Mouse (Mus musculus) intestine, embryonic 16.5 days (tissue): ENCODE data around the gene Tmem185b. TPM values are rescaled to one million over a fixed set of nuclear protein-coding genes. Genes with fewer than 3 reads are reported as not detected.
A peak's percentile ranks its signal among the peaks of the same experiment; 100 is the strongest.

Experiments
- ATAC-seq: fragments of 200-750 bp; cut with Nextera tagmentation; 2 replicates; pipeline ENCODE4 v1.8.0; 2017; ENCODE audit warnings: moderate TSS enrichment, moderate library complexity
- H3K27ac ChIP-seq: fragments of 300-500 bp; sonication (generic); 2 replicates; pipeline ENCODE4 v1.5.1; 2014; ENCODE audit warnings: mild to moderate bottlenecking, low read length
- H3K27me3 ChIP-seq: fragments of 300-500 bp; sonication (generic); replicated peaks from 2 replicates; pipeline ENCODE4 v1.6.1; 2014; ENCODE audit warnings: low read length, control low read depth, mixed read lengths; ENCODE audit not compliant: control insufficient read depth, insufficient read depth
- H3K36me3 ChIP-seq: fragments of 300-500 bp; sonication (generic); 2 replicates; pipeline ENCODE4 v1.6.1; 2014; ENCODE audit warnings: low read length, control low read depth; ENCODE audit not compliant: control insufficient read depth, insufficient read depth
- H3K4me1 ChIP-seq: fragments of 300-500 bp; sonication (generic); 2 replicates; pipeline ENCODE4 v1.6.1; 2014; ENCODE audit warnings: low read length, control low read depth, mixed read lengths; ENCODE audit not compliant: control insufficient read depth, insufficient read depth
- H3K4me2 ChIP-seq: fragments of 300-500 bp; sonication (generic); 2 replicates; pipeline ENCODE4 v1.6.1; 2014; ENCODE audit warnings: low read depth, low read length, control low read depth
- H3K4me3 ChIP-seq: fragments of 300-500 bp; sonication (generic); 2 replicates; pipeline ENCODE4 v1.5.1; 2014; ENCODE audit warnings: mild to moderate bottlenecking, low read length
- H3K9ac ChIP-seq: fragments of 300-500 bp; sonication (generic); 2 replicates; pipeline ENCODE4 v1.6.1; 2014; ENCODE audit warnings: low read depth, low read length
- H3K9me3 ChIP-seq: fragments of 300-500 bp; sonication (generic); 2 replicates; pipeline ENCODE4 v1.6.1; 2016; ENCODE audit warnings: low read length, control low read depth; ENCODE audit not compliant: control insufficient read depth
- WGBS: fragments of 180-500 bp; shearing (Covaris S2); extraction: QIAGEN DNeasy Blood & Tissue Kit; methylation state at CpG from one replicate; pipeline ENCODE4 v1.1.7; 2014; 5-methylcytosine and 5-hydroxymethylcytosine counted together
- polyA plus RNA-seq: library from polyadenylated mRNA; unstranded; fragments of >200 nt; fragmentation: Nextera tagmentation; extraction: Ambion mirVana; gene quantifications from 2 replicates; pipeline ENCODE4 v1.2.1, GENCODE M21; 2015

Tmem185b gene
- polyA plus RNA-seq, 1 experiment from 2014 or later, result 27.2 TPM

GRCm38 (mm10) chr1:119487917-119488590 is 37.9 kb upstream of the Tmem185b start:
- WGBS, result 52% methylated on average over 10 of the region's 10 CpGs
- H3K4me3 ChIP-seq, result no peak overlapping the region
- no peak for ATAC-seq

GRCm38 (mm10) chr1:119490765-119491164 is 35.2 kb upstream of the Tmem185b start:
- H3K9me3 ChIP-seq, result no peaks in the 10 kb centered on the region
- H3K4me1 ChIP-seq, result peaks cover 37% of the 10 kb centered on the region
- H3K9ac ChIP-seq, result no peak overlapping the region
- WGBS, result 79% methylated on average over 7 of the region's 7 CpGs
- no peaks in the 10 kb centered on the region for H3K27me3 ChIP-seq
- no peak overlapping the region for H3K4me3 ChIP-seq
- no peak for ATAC-seq
- no peak overlapping the region for H3K27ac ChIP-seq
- no peaks in the 10 kb centered on the region for H3K36me3 ChIP-seq
- H3K4me2 ChIP-seq, result no peak overlapping the region

More at GRCm38 (mm10) chr1:119487917-119488590, 37.9 kb upstream of the Tmem185b start:
- H3K4me2 ChIP-seq, result no peak overlapping the region
- H3K4me1 ChIP-seq, result peaks cover 36% of the 10 kb centered on the region
- no peaks in the 10 kb centered on the region for H3K27me3 ChIP-seq
- no peaks in the 10 kb centered on the region for H3K9me3 ChIP-seq
- H3K9ac ChIP-seq, result no peak overlapping the region
- no peak overlapping the region for H3K27ac ChIP-seq
- H3K36me3 ChIP-seq, result no peaks in the 10 kb centered on the region; the same call in 1 of the 2 replicates

- peak overlapping the region; percentile 44 for H3K4me2 ChIP-seq
- H3K9ac ChIP-seq, result peak overlapping the region; percentile 26; the same call in 1 of the 2 replicates
- H3K27ac ChIP-seq, result peak overlapping the region; percentile 69
- H3K36me3 ChIP-seq, result no peaks in the 10 kb centered on the region
- H3K4me1 ChIP-seq, result peaks cover 25% of the 10 kb centered on the region
- no peaks in the 10 kb centered on the region for H3K9me3 ChIP-seq
- ATAC-seq, result peak; percentile 81
- H3K27me3 ChIP-seq, result no peaks in the 10 kb centered on the region
- 26% methylated on average over 11 of the region's 11 CpGs for WGBS
- no peak overlapping the region for H3K4me3 ChIP-seq
These were observed 33.9 kb upstream of the Tmem185b start for GRCm38 (mm10) chr1:119492097-119492496.

- Histone ChIP-seq H3K4me1 (peaks cover 22% of the 10 kb centered on the region), H3K4me2 (peak overlapping the region; percentile 44), H3K36me3 (no peaks in the 10 kb centered on the region), H3K4me3 (no peak overlapping the region), H3K9me3 (no peaks in the 10 kb centered on the region), H3K27ac (peak overlapping the region; percentile 69), H3K9ac (no peak overlapping the region; the same call in 1 of the 2 replicates), H3K27me3 (no peaks in the 10 kb centered on the region)
- 64% methylated on average over 1 of the region's 1 CpGs for WGBS
- ATAC-seq, result peak; percentile 21
These were observed 33.5 kb upstream of the Tmem185b start for GRCm38 (mm10) chr1:119492505-119492904.

- no peak overlapping the region for H3K4me3 ChIP-seq
- no peak for ATAC-seq
- no peak overlapping the region for H3K27ac ChIP-seq
- no peaks in the 10 kb centered on the region for H3K36me3 ChIP-seq
- no peaks in the 10 kb centered on the region for H3K27me3 ChIP-seq
- 74% methylated on average over 2 of the region's 2 CpGs for WGBS
- H3K4me2 ChIP-seq, result no peak overlapping the region
- H3K9me3 ChIP-seq, result no peaks in the 10 kb centered on the region
- H3K4me1 ChIP-seq, result peaks cover 32% of the 10 kb centered on the region
- no peak overlapping the region for H3K9ac ChIP-seq
These were observed 31.8 kb upstream of the Tmem185b start for GRCm38 (mm10) chr1:119494024-119494711.

- ATAC-seq, result no peak
These were observed 31.1 kb upstream of the Tmem185b start for GRCm38 (mm10) chr1:119494712-119495395.

GRCm38 (mm10) chr1:119495396-119495775 is 30.6 kb upstream of the Tmem185b start:
- Histone ChIP-seq H3K4me2 (no peak overlapping the region), H3K9ac (no peak overlapping the region), H3K4me3 (no peak overlapping the region), H3K9me3 (no peaks in the 10 kb centered on the region), H3K27ac (no peak overlapping the region), H3K4me1 (peaks cover 37% of the 10 kb centered on the region), H3K27me3 (no peaks in the 10 kb centered on the region), H3K36me3 (0 out of 2 replicates have a peak, but pooled peaks cover 2% of the 10 kb centered on the region)
- WGBS, result 82% methylated on average over 6 of the region's 6 CpGs
- ATAC-seq, result no peak

More at GRCm38 (mm10) chr1:119494712-119495395, 31.1 kb upstream of the Tmem185b start:
- no peak overlapping the region for H3K27ac ChIP-seq
- H3K9me3 ChIP-seq, result no peaks in the 10 kb centered on the region
- no peak overlapping the region for H3K4me2 ChIP-seq
- H3K27me3 ChIP-seq, result no peaks in the 10 kb centered on the region
- WGBS, result 96% methylated on average over 9 of the region's 9 CpGs
- H3K9ac ChIP-seq, result no peak overlapping the region
- H3K4me3 ChIP-seq, result no peak overlapping the region
- peaks cover 37% of the 10 kb centered on the region for H3K4me1 ChIP-seq
- H3K36me3 ChIP-seq, result 0 out of 2 replicates have a peak, but pooled peaks cover 2% of the 10 kb centered on the region

- Histone ChIP-seq H3K36me3 (peaks cover 6% of the 10 kb centered on the region; the same call in 1 of the 2 replicates), H3K4me1 (peaks cover 25% of the 10 kb centered on the region), H3K4me3 (no peak overlapping the region), H3K4me2 (no peak overlapping the region), H3K27me3 (no peaks in the 10 kb centered on the region), H3K9me3 (no peaks in the 10 kb centered on the region), H3K27ac (no peak overlapping the region), H3K9ac (no peak overlapping the region)
- WGBS, result 79% methylated on average over 5 of the region's 5 CpGs
- ATAC-seq, result no peak
These were observed 28.5 kb upstream of the Tmem185b start for GRCm38 (mm10) chr1:119497346-119498004.
